Comparison of ENCODE assay signal across 8 mouse cellular contexts in the genomic region with DNA sequence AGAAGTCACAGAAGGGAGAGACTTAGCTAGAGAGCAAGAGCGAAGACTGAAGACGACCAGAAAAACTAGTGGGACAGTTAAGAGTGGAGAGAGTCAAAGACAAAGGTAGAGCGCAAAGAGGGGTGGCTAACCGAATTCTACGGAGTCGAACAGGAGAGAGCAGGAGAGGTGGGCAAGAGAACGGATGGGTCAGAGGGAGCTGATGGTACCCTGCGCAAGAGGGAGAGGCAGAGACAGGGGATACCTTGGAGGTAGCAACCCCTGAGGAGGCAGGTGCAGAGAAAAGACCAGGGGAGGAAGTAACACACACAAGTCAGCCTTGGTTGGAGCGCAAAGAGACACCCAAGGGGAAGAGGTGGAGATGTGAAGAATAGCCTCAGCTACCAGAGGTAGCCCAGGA. TPM values are rescaled to one million over a fixed set of nuclear protein-coding genes. Genes with fewer than 3 reads are reported as not detected.
A peak's percentile ranks its signal among the peaks of the same experiment; 100 is the strongest.
DNase-seq lines count a peak whose midpoint lies in the region; ATAC-seq and TF ChIP-seq lines count a peak whose summit lies in the region.

No protein-coding gene starts in this region.

- H3K27ac ChIP-seq in gastrocnemius, adult 2 months = peak overlapping the region; percentile 51; the same call in 1 of the 2 replicates
- H3K27ac ChIP-seq in heart, postnatal 0 days (ENCODE audit: low read depth) = no peak overlapping the region
- H3K27ac ChIP-seq in midbrain, embryonic 12.5 days (replicated peaks) = peak overlapping the region; percentile 91

- no peak for TF ChIP-seq CTCF in gastrocnemius, adult 2 months (IDR thresholded peaks at IDR 0.05)
- TF ChIP-seq CTCF in heart, postnatal 0 days (IDR thresholded peaks at IDR 0.05; ENCODE audit: low read depth) = no peak

- H3K4me1 ChIP-seq in heart, postnatal 0 days (ENCODE audit: control insufficient read depth, insufficient read depth) = peaks cover 20% of the 10 kb centered on the region
- H3K4me1 ChIP-seq in midbrain, embryonic 12.5 days = peaks cover 43% of the 10 kb centered on the region

- H3K9ac ChIP-seq in heart, postnatal 0 days (replicated peaks; ENCODE audit: low read depth, low read length) = peak overlapping the region; percentile 63; the same call in 1 of the 2 replicates
- peak overlapping the region; percentile 79 for H3K9ac ChIP-seq in midbrain, embryonic 12.5 days (replicated peaks)

- no peak for TF ChIP-seq EP300 in heart, postnatal 0 days (IDR thresholded peaks at IDR 0.05; ENCODE audit: low read depth)

- H3K4me3 ChIP-seq in gastrocnemius, adult 2 months = peak overlapping the region; percentile 71
- peak overlapping the region; percentile 54 for H3K4me3 ChIP-seq in heart, postnatal 0 days (ENCODE audit: low read depth, low read length)
- H3K4me3 ChIP-seq in midbrain, embryonic 12.5 days = peak overlapping the region; percentile 82

- H3K27me3 ChIP-seq in heart, postnatal 0 days (ENCODE audit: control insufficient read depth, insufficient read depth, low read length) = peaks cover 19% of the 10 kb centered on the region
- H3K27me3 ChIP-seq in midbrain, embryonic 12.5 days = peaks cover 35% of the 10 kb centered on the region

- DNase-seq in gastrocnemius, adult 2 months = no peak
- no peak for DNase-seq in gastrocnemius, adult 18-20 months (ENCODE audit: low spot score)
- no peak for DNase-seq in heart, postnatal 0 days (ENCODE audit: low spot score)
- DNase-seq in cerebellum, adult 9-10 months = no peak
- DNase-seq in kidney, postnatal 36 days = no peak

- intact Hi-C loops in gastrocnemius, adult 2 months (cut with DNase I) = no loop called here

- no peaks in the 10 kb centered on the region for H3K9me3 ChIP-seq in heart, postnatal 0 days (replicated peaks; ENCODE audit: control insufficient read depth, low read length)
- H3K9me3 ChIP-seq in midbrain, embryonic 12.5 days = no peaks in the 10 kb centered on the region

- peak; percentile 26 for ATAC-seq in CD4-positive, CD25-positive, alpha-beta regulatory T cell, adult 4 months
- no peak for ATAC-seq in heart, postnatal 0 days (ENCODE audit: insufficient read depth, low read depth)
- ATAC-seq in midbrain, embryonic 12.5 days (ENCODE audit: low FRiP score, low read depth) = peak; percentile 5; the same call in 1 of the 2 replicates
- no peak for ATAC-seq in megakaryocyte-erythroid progenitor cell, adult 5-6 weeks (replicated peaks; ENCODE audit: low FRiP score, low TSS enrichment, poor library complexity, severe bottlenecking)

- 3% methylated on average over 9 of the region's 9 CpGs for WGBS in heart, postnatal 0 days
- 2% methylated on average over 9 of the region's 9 CpGs for WGBS in midbrain, embryonic 12.5 days

- H3K4me2 ChIP-seq in heart, postnatal 0 days (ENCODE audit: low read depth, low read length) = peak overlapping the region; percentile 74
- H3K4me2 ChIP-seq in midbrain, embryonic 12.5 days (replicated peaks) = peak overlapping the region; percentile 93

- no peaks in the 10 kb centered on the region for H3K36me3 ChIP-seq in heart, postnatal 0 days (replicated peaks; ENCODE audit: control insufficient read depth, insufficient read depth, low read length)
- 0 out of 2 replicates have a peak, but pooled peaks cover 9% of the 10 kb centered on the region for H3K36me3 ChIP-seq in midbrain, embryonic 12.5 days

RNA-seq across cellular contexts. Expression of a gene that starts 0.7 kb away (rescaled TPM):
- total RNA-seq in gastrocnemius, adult 2 months (2021) = 1 to 10 TPM; 4.8 to 5.2 TPM
- total RNA-seq in gastrocnemius, adult 18-20 months (2021) = 1 to 10 TPM; 2.8 to 8.0 TPM
- polyA plus RNA-seq in CD4-positive, CD25-positive, alpha-beta regulatory T cell, adult 4 months (2017; shearing (Covaris generic)) = 1 to 10 TPM; 7.9 to 8.1 TPM
- total RNA-seq in heart, postnatal 0 days (2014; rRNA removed; ENCODE audit: low replicate concordance) = 1.6 and 6.7 TPM in 2 replicates
- polyA plus RNA-seq in heart, postnatal 0 days (2015; fragmentation: Nextera tagmentation; extraction: Ambion mirVana) = 1.5 and 1.7 TPM in 2 replicates
- polyA plus RNA-seq in midbrain, embryonic 12.5 days (2016; fragmentation: Nextera tagmentation; extraction: Ambion mirVana) = 10.8 and 12.0 TPM in 2 replicates
- 0.35 TPM in 1 of 2 replicates, not detected in the other for total RNA-seq in megakaryocyte-erythroid progenitor cell, adult 5-6 weeks (2014; fragmentation: Nextera tagmentation)
- total RNA-seq in megakaryocyte-erythroid progenitor cell, adult 5-6 weeks (2017) = 0.69 TPM in 1 of 2 replicates, not detected in the other

RNA-seq across cellular contexts. Expression of a gene that starts 8.5 kb away (rescaled TPM):
- 100 to 1,000 TPM; 124 to 132 TPM for total RNA-seq in gastrocnemius, adult 2 months (2021)
- 100 to 1,000 TPM; 101 to 160 TPM for total RNA-seq in gastrocnemius, adult 18-20 months (2021)
- polyA plus RNA-seq in CD4-positive, CD25-positive, alpha-beta regulatory T cell, adult 4 months (2017; shearing (Covaris generic)) = under 1 TPM; 0.51 to 0.65 TPM
- total RNA-seq in heart, postnatal 0 days (2014; rRNA removed; ENCODE audit: low replicate concordance) = 32.9 and 72.6 TPM in 2 replicates
- 381 and 398 TPM in 2 replicates for polyA plus RNA-seq in heart, postnatal 0 days (2015; fragmentation: Nextera tagmentation; extraction: Ambion mirVana)
- polyA plus RNA-seq in midbrain, embryonic 12.5 days (2016; fragmentation: Nextera tagmentation; extraction: Ambion mirVana) = 168 and 190 TPM in 2 replicates
- total RNA-seq in megakaryocyte-erythroid progenitor cell, adult 5-6 weeks (2014; fragmentation: Nextera tagmentation) = 6.8 and 19.4 TPM in 2 replicates
- total RNA-seq in megakaryocyte-erythroid progenitor cell, adult 5-6 weeks (2017) = 15.5 and 18.0 TPM in 2 replicates

RNA-seq across cellular contexts. Expression of a gene that starts 30.4 kb away (rescaled TPM):
- 1 to 10 TPM; 5.1 to 5.2 TPM for total RNA-seq in gastrocnemius, adult 2 months (2021)
- 1 to 10 TPM; 3.1 to 3.9 TPM for total RNA-seq in gastrocnemius, adult 18-20 months (2021)
- 10 to 100 TPM; 12.4 to 23.7 TPM for polyA plus RNA-seq in CD4-positive, CD25-positive, alpha-beta regulatory T cell, adult 4 months (2017; shearing (Covaris generic))
- total RNA-seq in heart, postnatal 0 days (2014; rRNA removed; ENCODE audit: low replicate concordance) = 7.6 and 14.3 TPM in 2 replicates
- 9.3 and 11.1 TPM in 2 replicates for polyA plus RNA-seq in heart, postnatal 0 days (2015; fragmentation: Nextera tagmentation; extraction: Ambion mirVana)
- 16.2 and 16.6 TPM in 2 replicates for polyA plus RNA-seq in midbrain, embryonic 12.5 days (2016; fragmentation: Nextera tagmentation; extraction: Ambion mirVana)
- total RNA-seq in megakaryocyte-erythroid progenitor cell, adult 5-6 weeks (2014; fragmentation: Nextera tagmentation) = 12.8 and 19.0 TPM in 2 replicates
- 1.1 and 3.0 TPM in 2 replicates for total RNA-seq in megakaryocyte-erythroid progenitor cell, adult 5-6 weeks (2017)

RNA-seq across cellular contexts. Expression of a gene that starts 31.6 kb away (rescaled TPM):
- total RNA-seq in gastrocnemius, adult 2 months (2021) = 100 to 1,000 TPM; 137 to 169 TPM
- total RNA-seq in gastrocnemius, adult 18-20 months (2021) = 100 to 1,000 TPM; 153 to 154 TPM
- 100 to 1,000 TPM; 227 to 233 TPM for polyA plus RNA-seq in CD4-positive, CD25-positive, alpha-beta regulatory T cell, adult 4 months (2017; shearing (Covaris generic))
- 121 and 130 TPM in 2 replicates for total RNA-seq in heart, postnatal 0 days (2014; rRNA removed; ENCODE audit: low replicate concordance)
- 292 and 295 TPM in 2 replicates for polyA plus RNA-seq in heart, postnatal 0 days (2015; fragmentation: Nextera tagmentation; extraction: Ambion mirVana)
- 235 and 249 TPM in 2 replicates for polyA plus RNA-seq in midbrain, embryonic 12.5 days (2016; fragmentation: Nextera tagmentation; extraction: Ambion mirVana)
- total RNA-seq in megakaryocyte-erythroid progenitor cell, adult 5-6 weeks (2014; fragmentation: Nextera tagmentation) = 45.7 and 94.6 TPM in 2 replicates
- total RNA-seq in megakaryocyte-erythroid progenitor cell, adult 5-6 weeks (2017) = 73.8 and 82.2 TPM in 2 replicates

RNA-seq across cellular contexts. Expression of a gene that starts 41.4 kb away (rescaled TPM):
- 10 to 100 TPM; 58.4 to 72.9 TPM for total RNA-seq in gastrocnemius, adult 2 months (2021)
- 10 to 100 TPM; 40.4 to 60.8 TPM for total RNA-seq in gastrocnemius, adult 18-20 months (2021)
- 1 to 10 TPM; 2.9 to 3.1 TPM for polyA plus RNA-seq in CD4-positive, CD25-positive, alpha-beta regulatory T cell, adult 4 months (2017; shearing (Covaris generic))
- 22.3 and 41.4 TPM in 2 replicates for total RNA-seq in heart, postnatal 0 days (2014; rRNA removed; ENCODE audit: low replicate concordance)
- polyA plus RNA-seq in heart, postnatal 0 days (2015; fragmentation: Nextera tagmentation; extraction: Ambion mirVana) = 18.5 and 22.7 TPM in 2 replicates
- polyA plus RNA-seq in midbrain, embryonic 12.5 days (2016; fragmentation: Nextera tagmentation; extraction: Ambion mirVana) = 2.1 TPM in 2 replicates
- total RNA-seq in megakaryocyte-erythroid progenitor cell, adult 5-6 weeks (2014; fragmentation: Nextera tagmentation) = not detected in 2 replicates
- total RNA-seq in megakaryocyte-erythroid progenitor cell, adult 5-6 weeks (2017) = 0.04 and 0.19 TPM in 2 replicates

Comparison
In these comparisons a context has a peak if more than half of its experiments do, and no peak if none do; other contexts are left out.
1. ATAC-seq: peak in CD4-positive, CD25-positive, alpha-beta regulatory T cell, adult 4 months (single experiment) and midbrain, embryonic 12.5 days (single experiment); none in heart, postnatal 0 days (single experiment) and megakaryocyte-erythroid progenitor cell, adult 5-6 weeks (single experiment).
2. Peak in every context shown above with its lines, with median percentiles within 50 percentile points of each other: H3K4me3 ChIP-seq.